Mouse (Mus musculus): ENCODE data around the gene Hist2h3c2. TPM values are rescaled to one million over a fixed set of nuclear protein-coding genes. Genes with fewer than 3 reads are reported as not detected.
"Not testable (repeated sequence)": the region's sequence is repeated elsewhere in the genome, so short reads cannot be mapped to it uniquely, and the experiment has no call there.

Gene Hist2h3c2
- total RNA-seq, 2 experiments from 2014 or later = 17.4 to 18.8 TPM

DNA sequence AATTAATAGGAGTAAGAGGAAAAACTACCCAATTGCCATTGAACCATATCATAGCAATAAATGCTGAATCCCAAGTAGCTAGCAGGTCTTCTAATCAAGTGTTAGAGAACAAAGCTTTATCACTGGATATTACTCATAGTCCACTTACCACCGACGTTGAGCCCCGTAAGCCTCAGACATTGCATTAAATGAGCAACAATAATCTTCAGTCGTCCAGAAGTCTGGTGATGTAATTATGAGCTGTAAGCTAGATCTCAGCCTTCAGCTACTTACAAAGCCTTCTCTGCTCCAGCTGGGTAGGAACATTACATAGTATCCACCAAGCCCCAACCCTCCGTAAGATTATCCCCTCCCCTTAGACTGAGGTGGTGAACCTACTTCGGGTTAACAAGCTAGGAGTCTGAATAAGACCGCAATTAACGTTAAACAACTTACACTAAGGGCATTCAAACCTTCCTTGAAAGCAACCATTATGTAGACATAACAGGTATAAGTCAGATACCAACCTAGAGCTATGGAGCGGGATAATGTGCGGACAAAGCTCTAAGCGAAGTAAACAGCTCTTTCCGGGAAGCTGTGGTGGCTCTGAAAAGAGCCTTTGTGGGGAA, 919 bp downstream of the Hist2h3c2 start:
- DNase-seq (ENCODE audit: low spot score in 2 of 2) = no peak

DNA sequence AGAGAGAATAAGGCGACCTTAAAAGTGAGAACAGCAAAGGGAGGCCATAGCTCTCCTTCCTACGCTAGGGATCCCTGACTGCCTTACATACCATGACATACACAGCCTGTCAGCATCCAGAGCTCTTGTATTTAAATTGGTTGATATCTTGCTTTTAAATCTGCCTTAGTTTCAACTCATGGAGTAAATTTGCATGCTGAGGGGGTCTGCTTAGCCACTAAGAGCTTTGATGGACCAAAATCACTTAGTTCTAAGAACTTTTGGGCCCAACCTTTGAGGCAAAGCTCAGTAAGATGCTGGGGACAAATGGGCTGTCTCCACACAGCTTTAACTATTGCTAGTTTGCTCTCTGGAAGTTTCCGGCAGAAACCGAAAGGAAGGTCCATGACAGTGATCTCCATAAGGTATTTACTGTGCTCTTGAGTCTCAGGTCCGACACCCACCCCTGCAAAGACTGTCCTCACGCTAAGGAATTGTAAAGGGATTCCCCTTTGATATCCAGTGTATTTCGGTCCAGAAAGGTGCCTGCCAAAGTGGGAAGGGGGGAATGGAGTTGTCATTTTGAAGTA, 1.5 kb downstream of the Hist2h3c2 start:
- DNase-seq (ENCODE audit: low spot score in 2 of 2) = no peak

DNA sequence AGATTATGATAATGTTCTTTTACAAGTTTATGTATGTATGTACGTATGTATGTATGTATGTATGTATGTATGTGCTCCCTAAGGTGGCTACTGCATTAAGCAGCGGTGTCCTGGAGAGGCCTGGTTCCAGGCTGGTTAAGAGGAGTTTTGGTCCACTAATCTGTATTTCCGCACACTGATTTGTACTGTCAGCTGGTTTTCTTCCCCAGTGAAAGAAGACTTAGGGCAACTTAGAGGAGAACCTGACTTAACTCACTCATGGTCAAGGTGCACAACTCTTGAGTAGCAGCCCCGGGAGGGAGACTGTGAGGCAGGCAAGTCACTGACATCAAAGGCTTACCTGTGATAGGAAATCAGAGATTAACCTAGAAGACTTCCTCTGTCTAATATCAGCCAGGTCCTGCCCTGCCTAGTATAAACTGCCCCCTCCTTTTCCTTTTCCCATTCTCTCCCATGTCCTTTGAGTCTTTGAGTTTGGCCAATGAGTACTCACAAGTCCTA, 2.0 kb downstream of the Hist2h3c2 start:
- DNase-seq (ENCODE audit: low spot score in 2 of 2) = no peak

DNA sequence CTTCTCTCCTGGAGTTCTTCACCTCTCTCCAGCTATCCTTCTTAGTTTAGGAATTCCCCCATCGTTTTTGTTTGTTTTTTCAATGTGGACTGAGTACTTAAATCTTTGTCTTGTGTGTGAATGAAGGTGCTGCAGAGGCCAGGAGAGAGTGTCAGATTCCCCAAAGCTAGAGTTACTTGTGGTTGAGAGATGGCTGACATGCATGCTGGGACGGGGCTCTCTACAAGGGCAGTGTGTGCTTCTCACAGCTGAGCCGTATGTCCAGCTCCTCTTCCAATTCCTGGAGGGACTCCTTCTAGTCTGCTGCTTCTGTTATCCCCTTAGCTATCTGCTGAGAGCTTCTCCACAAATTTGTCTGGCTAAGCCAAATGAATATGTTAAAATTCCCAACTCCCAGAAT, 3.1 kb downstream of the Hist2h3c2 start:
- no peak for DNase-seq (ENCODE audit: low spot score in 2 of 2)

DNA sequence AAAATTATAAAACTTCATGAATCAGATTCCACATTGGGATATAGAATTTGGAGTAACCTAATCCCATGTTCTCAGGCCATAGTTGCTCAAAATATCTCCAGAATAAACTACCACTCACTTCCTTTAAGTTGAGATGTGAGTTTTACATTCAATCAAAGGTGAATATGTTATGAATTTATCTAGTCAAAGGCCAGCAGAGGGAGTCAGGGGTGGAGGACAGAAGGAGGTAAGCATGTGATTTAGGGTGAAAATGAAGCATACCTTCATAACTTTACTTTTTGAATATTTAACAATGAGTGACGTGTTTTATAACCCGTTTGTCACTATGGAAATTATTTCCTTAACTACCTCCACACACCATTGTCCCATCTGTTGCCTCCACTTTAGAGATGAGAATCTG, 4.0 kb downstream of the Hist2h3c2 start:
- DNase-seq (ENCODE audit: low spot score in 2 of 2) = no peak

DNA sequence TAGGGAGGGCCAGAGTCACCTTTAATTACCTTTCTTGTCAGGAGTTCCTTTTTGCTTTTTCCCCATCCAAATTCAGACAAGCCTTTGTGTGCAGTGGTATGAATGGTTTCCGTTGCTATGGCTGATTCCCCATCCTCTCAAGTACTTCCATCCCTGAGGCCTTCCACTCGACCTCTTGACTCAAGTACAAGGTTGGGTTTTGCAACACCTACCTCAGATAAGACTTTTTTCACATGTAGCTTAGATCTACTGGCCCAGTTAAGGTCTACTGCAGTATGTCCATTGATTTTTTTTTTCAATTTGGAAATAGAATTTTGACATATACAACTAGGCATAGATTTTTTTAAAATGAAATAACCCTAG, 7.2 kb downstream of the Hist2h3c2 start:
- DNase-seq (ENCODE audit: low spot score in 2 of 2) = no peak

DNA sequence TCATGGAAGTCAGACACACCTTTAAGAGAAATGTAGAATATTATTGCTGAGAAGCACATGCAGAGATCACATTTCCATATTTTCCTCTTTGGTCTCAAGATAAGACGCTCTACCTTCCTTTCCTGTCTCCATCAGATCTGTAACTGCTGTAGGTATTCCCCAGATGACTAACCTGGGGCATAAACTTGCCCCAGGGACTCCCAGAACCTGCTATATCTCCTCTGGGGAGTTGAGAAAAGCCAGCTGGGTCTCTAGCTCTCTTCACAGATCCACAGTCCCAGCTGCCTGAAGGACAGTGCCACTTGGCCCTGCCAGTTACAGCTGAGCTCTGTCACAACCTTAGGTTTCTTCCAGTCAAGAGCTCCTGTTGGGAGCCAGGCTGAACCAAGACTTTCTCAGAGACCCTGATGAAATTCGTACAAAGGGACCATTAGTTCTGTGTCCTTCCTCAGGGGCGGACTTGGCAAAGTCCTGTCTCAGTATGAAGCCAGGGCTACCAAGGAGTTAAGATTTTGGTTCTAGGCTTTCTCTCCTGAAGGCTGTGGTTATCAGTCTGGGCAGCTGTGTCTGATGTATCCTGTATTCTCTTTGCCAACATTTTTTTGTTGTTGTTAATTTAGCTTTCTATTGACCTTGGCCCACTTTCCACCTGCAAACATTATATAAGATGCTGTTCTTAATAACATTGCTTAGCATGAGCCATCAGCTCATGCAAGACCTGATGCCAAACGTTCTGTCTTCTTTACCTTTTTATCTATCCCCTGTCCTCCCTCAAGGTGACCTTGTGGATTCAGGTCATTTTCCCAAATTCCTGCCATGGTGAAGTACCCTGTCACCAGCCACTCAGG, 7.8 kb downstream of the Hist2h3c2 start:
- peak in 1 of 2 experiments; percentile 12 for DNase-seq (ENCODE audit: low spot score in 2 of 2)

DNA sequence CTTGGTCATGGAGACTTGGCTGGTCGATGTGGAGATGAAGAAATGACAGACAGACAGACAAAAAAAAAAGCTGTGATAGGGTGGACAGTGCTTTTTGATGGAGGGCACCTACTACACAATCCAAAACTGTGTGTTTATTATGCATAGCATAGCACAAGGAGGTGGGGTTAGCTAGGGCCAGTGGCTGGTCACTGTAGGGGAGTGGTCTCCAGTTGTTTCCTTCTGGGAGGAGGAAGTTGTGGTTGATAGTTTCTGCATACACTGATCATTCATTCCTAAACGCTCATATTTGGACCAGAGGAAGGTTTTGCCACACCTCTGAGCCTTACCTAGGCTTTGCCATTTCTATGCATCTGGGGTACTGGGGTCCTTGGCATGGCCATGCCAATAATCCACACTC, 8.5 kb downstream of the Hist2h3c2 start:
- no peak for DNase-seq (ENCODE audit: low spot score in 2 of 2)

DNA sequence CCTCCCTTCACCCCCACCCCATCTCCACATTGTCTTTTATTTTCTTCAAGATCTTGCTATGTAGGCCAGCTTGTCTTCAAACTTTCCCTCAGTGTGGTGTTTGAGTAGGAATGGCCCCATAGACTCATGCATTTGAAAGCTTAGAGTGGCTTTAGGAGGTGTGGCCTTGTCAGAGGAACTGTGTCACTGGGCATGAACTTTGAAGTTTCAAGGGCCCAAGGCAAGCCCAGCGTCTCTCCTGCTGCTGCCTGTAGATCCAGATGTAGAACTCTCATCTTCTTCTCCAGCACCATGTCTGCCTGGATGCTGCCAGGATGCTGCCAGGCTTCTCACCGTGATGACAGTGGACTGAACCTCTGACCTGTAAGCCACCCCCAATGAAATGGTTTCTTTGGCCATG, 10.1 kb downstream of the Hist2h3c2 start:
- no peak for DNase-seq (ENCODE audit: low spot score in 2 of 2)

DNA sequence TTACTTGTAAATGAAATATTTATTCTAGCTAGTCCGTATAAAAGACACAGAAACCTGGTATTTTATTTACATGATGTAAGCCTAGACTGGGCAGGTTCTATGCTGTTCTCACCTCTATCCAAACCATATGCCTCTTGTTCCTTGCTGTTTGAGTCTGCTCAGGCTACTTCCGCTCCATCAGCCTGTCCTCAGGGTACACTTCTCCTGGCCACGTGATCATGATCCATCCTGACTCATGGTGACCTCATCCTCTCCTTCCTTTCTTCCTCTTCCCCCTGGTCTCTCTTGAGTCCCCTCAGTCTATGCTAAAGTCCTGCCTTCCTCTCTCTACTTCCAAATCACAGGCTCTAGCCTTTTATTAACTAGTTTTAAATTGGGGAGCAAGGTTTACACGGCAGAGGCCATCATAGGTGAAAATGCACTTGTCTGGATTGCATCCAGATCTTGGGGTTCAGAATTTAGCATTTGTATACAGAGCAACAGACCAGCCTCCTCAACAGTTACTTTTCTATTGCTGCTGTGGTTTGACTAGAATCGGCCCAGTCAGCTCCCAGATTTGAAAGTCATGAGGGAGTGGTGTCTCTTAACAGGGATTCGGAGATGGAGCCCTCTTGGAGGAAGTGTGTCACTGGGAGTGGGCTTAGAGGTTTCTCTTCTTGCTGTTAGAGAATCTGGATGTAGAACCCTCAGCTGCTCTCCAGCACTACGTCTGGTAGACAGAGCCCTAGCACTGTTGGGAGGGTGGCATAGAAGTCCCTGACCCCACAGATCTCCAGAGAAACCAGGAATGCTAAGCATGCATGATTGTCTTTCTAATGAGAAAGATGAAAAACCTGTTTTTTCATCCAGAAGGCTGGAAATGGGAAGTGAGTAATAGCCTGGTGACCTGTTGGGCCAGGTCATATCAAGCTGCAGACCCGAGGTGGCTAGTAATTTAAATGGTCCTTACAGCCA, 12.0 kb downstream of the Hist2h3c2 start:
- DNase-seq (ENCODE audit: low spot score in 2 of 2) = no peak

DNA sequence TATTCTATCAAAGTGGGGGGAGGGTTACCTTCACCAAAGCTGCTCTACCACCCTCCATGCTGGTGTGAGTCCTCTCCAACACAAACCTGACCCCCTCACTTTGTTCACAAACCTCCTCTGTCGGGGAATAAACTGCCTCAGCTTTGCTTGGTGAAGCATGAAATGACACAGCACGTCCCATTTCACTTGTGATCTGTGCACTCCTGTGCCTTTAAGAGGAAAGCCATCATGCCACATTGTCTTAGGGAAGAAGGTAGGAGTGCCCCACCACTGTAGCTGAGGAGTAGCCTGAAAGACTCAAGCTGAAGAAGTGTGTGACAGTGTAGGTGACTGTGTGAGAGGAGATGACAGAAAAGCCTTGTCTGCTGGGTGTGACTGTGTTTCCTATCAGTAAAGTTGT, 13.5 kb downstream of the Hist2h3c2 start:
- no peak for DNase-seq (ENCODE audit: low spot score in 2 of 2)

DNA sequence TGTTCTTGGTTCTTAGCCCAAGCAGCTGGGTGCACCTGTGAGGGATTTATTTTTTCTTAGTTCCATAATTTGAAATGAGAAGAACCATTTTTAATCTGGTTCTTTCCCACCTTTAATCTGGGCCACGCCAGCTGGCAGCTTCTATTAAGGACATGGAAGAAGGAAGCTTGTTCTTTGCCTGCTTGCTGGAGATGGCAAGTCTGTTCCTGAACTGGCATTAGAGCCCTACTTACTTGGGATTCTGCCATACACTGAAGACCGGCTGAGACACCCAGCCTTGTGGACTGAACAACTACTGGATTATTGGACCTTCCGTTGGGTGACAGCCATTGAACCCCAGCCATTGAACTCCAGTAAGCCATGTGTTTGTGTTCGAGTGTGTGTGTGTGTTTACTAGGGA, 16.2 kb downstream of the Hist2h3c2 start:
- no peak for DNase-seq (ENCODE audit: low spot score in 2 of 2)

DNA sequence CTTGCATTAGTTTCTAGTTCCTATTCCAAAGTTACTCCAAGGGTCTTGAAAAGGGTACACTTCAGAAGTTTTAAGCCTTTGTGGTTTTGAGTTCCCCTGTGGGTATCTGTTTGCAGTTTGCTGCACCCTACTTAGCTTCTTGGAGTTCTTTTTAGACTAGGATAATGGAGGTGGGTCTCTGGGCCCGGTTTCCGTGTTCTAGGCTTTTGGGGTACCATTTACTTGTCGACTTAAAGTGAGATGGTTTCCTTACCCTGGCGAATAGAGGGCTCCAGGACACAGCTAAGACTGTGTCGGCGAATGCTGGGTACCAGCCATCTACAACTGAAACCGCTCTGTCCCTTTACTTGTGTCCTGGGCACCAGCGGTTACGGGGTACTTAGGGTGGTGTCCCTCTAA, 17.3 kb downstream of the Hist2h3c2 start:
- peak in 1 of 2 experiments; percentile 30 for DNase-seq (ENCODE audit: low spot score in 2 of 2)

DNA sequence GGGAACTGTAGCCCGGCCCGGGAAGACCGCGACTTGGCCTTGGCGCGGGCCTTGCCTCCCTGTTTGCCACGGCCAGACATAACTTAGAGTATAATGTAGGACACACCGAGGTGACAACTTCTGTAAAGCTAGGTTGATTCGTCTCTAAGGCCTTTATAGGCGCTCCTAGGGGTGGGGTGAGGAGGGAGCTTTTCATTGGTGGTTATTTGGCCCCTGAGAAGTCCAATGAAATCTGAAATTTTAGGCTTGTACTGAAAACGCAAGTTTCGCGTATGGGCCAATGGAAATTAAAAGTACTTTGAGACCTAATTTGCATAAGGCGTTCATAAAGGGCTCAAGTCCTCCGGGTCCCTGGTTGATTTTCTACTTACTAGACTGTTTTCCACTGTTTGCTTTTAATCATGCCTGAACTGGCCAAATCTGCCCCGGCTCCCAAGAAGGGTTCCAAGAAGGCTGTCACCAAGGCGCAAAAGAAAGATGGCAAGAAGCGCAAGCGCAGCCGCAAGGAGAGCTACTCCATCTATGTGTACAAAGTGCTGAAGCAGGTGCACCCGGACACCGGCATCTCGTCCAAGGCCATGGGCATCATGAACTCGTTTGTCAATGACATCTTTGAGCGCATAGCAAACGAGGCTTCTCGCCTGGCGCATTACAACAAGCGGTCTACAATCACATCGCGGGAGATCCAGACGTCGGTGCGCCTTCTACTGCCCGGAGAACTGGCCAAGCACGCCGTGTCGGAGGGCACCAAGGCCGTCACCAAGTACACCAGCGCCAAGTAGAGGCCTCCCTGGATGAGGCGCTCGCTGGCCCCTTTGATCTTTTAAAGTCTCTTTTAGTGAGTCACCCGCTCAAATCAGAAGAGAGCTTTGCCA, 17.9 kb downstream of the Hist2h3c2 start, which contains the start of the genes Hist2h2ac and Hist2h2be:
Hist2h2ac (minus strand) TSS at position 116 of the 875 bp plus-strand sequence.
Hist2h2be (plus strand) TSS at position 355 of the 875 bp plus-strand sequence.
- peak; percentile 82 to 92 for DNase-seq (ENCODE audit: low spot score in 2 of 2)

DNA sequence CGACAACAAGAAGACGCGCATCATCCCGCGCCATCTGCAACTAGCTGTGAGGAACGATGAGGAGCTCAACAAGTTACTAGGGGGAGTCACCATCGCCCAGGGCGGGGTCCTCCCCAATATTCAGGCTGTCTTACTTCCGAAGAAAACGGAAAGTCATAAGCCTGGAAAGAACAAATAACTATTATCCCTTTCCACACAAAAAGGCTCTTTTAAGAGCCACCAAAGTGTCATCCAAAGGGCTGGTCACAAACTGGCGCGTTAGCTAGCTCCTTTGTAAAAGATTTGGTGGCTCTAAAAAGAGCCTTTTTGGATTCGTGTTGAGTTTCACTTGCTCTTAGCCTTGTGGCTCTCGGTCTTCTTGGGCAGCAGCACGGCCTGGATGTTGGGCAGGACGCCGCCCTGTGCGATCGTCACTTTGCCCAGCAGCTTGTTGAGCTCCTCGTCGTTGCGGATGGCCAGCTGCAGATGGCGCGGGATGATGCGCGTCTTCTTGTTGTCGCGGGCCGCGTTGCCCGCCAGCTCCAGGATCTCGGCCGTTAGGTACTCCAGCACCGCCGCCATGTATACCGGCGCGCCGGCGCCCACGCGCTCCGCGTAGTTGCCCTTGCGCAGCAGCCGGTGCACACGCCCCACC, 18.7 kb downstream of the Hist2h3c2 start:
- DNase-seq (ENCODE audit: low spot score in 2 of 2) = not testable (repeated sequence)

DNA sequence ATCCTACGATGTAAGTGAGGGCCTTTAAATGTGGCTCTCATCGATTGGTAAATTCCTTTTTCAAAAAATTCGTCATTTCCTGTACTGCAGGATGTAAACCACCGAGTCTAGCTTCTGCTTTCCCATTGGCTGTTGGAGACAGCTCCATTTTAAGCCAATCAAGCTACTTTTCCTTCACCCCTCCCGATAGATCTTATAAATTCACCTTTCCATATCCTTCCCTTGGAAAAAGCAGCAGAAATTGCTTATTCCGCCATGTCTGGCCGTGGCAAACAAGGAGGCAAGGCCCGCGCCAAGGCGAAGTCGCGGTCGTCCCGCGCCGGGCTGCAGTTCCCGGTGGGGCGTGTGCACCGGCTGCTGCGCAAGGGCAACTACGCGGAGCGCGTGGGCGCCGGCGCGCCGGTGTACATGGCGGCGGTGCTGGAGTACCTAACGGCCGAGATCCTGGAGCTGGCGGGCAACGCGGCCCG, 19.2 kb downstream of the Hist2h3c2 start, which contains the start of the genes Bola1 and Hist2h2ab:
Bola1 (minus strand) TSS at position 49 of the 470 bp plus-strand sequence.
Hist2h2ab (plus strand) TSS at position 205 of the 470 bp plus-strand sequence.
- peak; percentile 65 to 75 for DNase-seq (ENCODE audit: low spot score in 2 of 2)

DNA sequence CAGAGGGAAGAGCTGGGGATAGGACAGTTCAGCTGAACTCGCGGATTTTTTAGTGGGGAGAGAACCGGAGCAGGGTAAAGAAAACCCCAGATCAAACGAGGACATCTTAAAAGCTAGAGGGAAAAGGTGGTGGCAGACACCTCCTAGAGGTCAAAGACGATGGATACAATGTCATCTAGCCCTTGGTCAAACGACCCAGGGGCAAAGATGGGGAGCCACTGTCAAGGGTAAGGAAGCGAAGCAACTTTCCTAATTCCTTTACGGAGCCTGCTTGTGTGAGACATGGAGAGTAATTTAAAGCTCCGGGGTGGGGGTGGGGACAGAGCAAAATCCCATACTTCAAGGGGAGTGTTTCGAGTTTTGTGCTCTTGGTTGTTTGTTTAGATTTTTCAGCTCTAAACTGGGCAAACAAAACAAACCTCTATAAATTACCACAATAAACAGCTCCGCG, 19.7 kb downstream of the Hist2h3c2 start:
- no peak for DNase-seq (ENCODE audit: low spot score in 2 of 2)

DNA sequence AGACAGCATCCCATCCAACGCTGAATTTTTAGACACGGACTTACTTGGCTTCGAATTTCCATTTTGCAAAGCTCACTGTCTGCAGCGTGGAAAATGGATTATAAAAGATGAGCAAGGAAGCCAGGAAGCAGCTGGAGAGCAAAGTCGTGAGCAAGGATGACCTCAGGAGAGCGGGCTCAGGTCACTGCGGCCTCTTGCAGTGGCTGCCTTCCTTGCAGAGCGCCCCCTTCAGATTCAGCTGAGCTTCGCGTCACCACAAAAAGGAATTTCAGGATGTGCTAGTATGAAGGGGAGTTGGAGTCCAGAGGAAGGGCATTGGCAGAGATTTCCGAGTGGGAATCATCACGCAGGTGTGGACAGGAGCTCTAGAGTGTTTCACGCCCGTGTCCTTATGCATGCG, 29.7 kb downstream of the Hist2h3c2 start:
- no peak for DNase-seq (ENCODE audit: low spot score in 2 of 2)

DNA sequence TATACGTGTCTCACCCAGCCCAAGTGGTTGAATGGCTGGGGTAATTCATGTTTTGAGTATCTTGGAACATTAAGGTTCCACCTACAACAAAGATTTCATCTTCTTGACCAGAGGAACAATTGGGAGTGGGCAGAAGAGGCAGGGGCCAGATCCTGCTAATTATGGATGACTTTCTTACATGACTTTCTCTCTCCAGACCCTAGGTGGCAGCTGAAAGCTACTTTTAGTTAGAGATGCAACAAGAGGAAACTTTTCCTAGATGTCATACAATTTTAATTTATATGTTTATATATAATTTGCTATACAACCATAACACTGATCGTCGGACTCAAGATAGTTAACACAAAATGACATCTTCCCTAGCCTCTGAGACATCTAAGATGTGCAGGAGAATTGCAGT, 31.1 kb downstream of the Hist2h3c2 start:
- no peak for DNase-seq (ENCODE audit: low spot score in 2 of 2)

Measured in adrenal gland, adult 18-20 months (tissue).